Mouse (Mus musculus) lung, embryonic 14.5 days (tissue): ENCODE results near the gene Tead1. TPM values are rescaled to one million over a fixed set of nuclear protein-coding genes. Genes with fewer than 3 reads are reported as not detected.

ENCODE experiments used
- ATAC-seq: fragments of 200-750 bp; cut with Nextera tagmentation; 2 replicates; pipeline ENCODE4 v1.8.0; 2017; ENCODE audit warnings: mild to moderate bottlenecking, moderate TSS enrichment, moderate library complexity; ENCODE audit not compliant: insufficient read depth
- DNase-seq: peaks from one replicate; pipeline ENCODE4 v3.0.0-alpha.2; 2015
- H3K27ac ChIP-seq: fragments of 300-500 bp; sonication (generic); 2 replicates; pipeline ENCODE4 v1.5.1; 2014; ENCODE audit warnings: low read depth, mild to moderate bottlenecking, moderate library complexity
- H3K27me3 ChIP-seq: fragments of 300-500 bp; sonication (generic); 2 replicates; pipeline ENCODE4 v1.6.1; 2014; ENCODE audit warnings: low read length, control low read depth; ENCODE audit not compliant: insufficient read depth
- H3K36me3 ChIP-seq: fragments of 300-500 bp; sonication (generic); 2 replicates; pipeline ENCODE4 v1.6.1; 2014; ENCODE audit warnings: control low read depth; ENCODE audit not compliant: insufficient read depth
- H3K4me1 ChIP-seq: fragments of 300-500 bp; sonication (generic); 2 replicates; pipeline ENCODE4 v1.6.1; 2014; ENCODE audit warnings: antibody characterized with exemption, control low read depth; ENCODE audit not compliant: insufficient read depth
- H3K4me2 ChIP-seq: fragments of 300-500 bp; sonication (generic); 2 replicates; pipeline ENCODE4 v1.6.1; 2014; ENCODE audit warnings: mild to moderate bottlenecking
- H3K4me3 ChIP-seq: fragments of 300-500 bp; sonication (generic); 2 replicates; pipeline ENCODE4 v1.5.1; 2014; ENCODE audit warnings: low read depth, low read length
- H3K9ac ChIP-seq: fragments of 300-500 bp; sonication (generic); 2 replicates; pipeline ENCODE4 v1.6.1; 2014
- H3K9me3 ChIP-seq: fragments of 300-500 bp; sonication (generic); 2 replicates; pipeline ENCODE4 v1.6.1; 2016; ENCODE audit warnings: low read depth, low read length, control low read depth
- CTCF ChIP-seq: IDR thresholded peaks from 2 replicates; pipeline ENCODE4 v1.5.1; 2016; ENCODE audit warnings: antibody characterized with exemption, low read depth
- WGBS: fragments of 180-500 bp; shearing (Covaris S2); extraction: QIAGEN DNeasy Blood & Tissue Kit; methylation state at CpG from one replicate; pipeline ENCODE4 v1.1.7; 2014; 5-methylcytosine and 5-hydroxymethylcytosine counted together
- polyA plus RNA-seq: library from polyadenylated mRNA; unstranded; fragments of >200 nt; fragmentation: Nextera tagmentation; extraction: Ambion mirVana; gene quantifications from 2 replicates; pipeline ENCODE4 v1.2.1, GENCODE M21; 2014

Tead1 gene
- polyA plus RNA-seq, 1 experiment from 2014 or later: 27.6 TPM

DNA sequence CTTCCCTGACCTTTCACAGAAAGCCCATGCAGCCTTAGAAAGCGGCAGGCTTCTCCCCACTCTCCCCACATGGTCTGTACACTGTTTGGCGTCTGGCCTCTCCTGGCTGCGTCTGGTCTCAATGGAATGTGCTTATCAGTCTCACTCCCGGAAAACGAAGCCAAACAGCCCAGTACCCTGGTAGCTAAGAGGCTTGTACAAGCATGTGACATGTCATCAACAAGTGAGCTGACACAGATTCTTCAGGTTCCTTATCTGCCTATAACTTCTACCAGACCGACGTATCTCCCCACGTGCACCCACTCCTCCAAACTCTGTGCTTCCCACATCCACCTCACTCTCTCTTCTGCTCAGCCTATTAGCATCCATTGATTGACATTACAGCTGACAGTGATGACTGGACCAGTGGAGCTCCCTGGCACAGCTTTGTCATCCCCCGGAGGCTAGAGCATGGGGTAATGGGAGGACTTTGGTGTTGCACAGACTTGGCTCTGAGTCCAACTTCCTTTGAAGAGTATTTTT lies 22.9 kb upstream of the Tead1 start:
- 6% methylated on average over 9 of the region's 9 CpGs for WGBS
- ATAC-seq (peak; percentile 94), DNase-seq (peak; percentile 85)
- no peaks in the 10 kb centered on the region for H3K36me3 ChIP-seq
- H3K27ac ChIP-seq: peak overlapping the region; percentile 76; the same call in 1 of the 2 replicates
- H3K4me2 ChIP-seq: peak overlapping the region; percentile 21
- no peak overlapping the region for H3K4me3 ChIP-seq
- H3K9ac ChIP-seq: no peak overlapping the region
- no peaks in the 10 kb centered on the region for H3K9me3 ChIP-seq
- no peaks in the 10 kb centered on the region for H3K27me3 ChIP-seq
- peaks cover 15% of the 10 kb centered on the region; the same call in 1 of the 2 replicates for H3K4me1 ChIP-seq
- TF ChIP-seq CTCF: no peak

GRCm38 (mm10) chr7:112658939-112659338 lies 20.2 kb upstream of the Tead1 start:
- WGBS: 84% methylated on average over 3 of the region's 3 CpGs
- no peaks in the 10 kb centered on the region for H3K9me3 ChIP-seq
- H3K4me3 ChIP-seq: no peak overlapping the region
- H3K27ac ChIP-seq: no peak overlapping the region
- peaks cover 33% of the 10 kb centered on the region for H3K4me1 ChIP-seq
- H3K4me2 ChIP-seq: no peak overlapping the region
- no peak for ATAC-seq
- no peak for DNase-seq
- no peaks in the 10 kb centered on the region for H3K27me3 ChIP-seq
- TF ChIP-seq CTCF: no peak
- no peak overlapping the region for H3K9ac ChIP-seq
- H3K36me3 ChIP-seq: no peaks in the 10 kb centered on the region

- peaks cover 38% of the 10 kb centered on the region for H3K4me1 ChIP-seq
- 39% methylated on average over 5 of the region's 5 CpGs for WGBS
- no peak overlapping the region for H3K4me3 ChIP-seq
- no peak overlapping the region for H3K9ac ChIP-seq
- no peak for DNase-seq
- H3K27ac ChIP-seq: peak overlapping the region; percentile 55; the same call in 1 of the 2 replicates
- ATAC-seq: no peak
- no peaks in the 10 kb centered on the region for H3K36me3 ChIP-seq
- no peak overlapping the region for H3K4me2 ChIP-seq
- no peak for TF ChIP-seq CTCF
- no peaks in the 10 kb centered on the region for H3K27me3 ChIP-seq
- H3K9me3 ChIP-seq: no peaks in the 10 kb centered on the region
These were observed 19.3 kb upstream of the Tead1 start for GRCm38 (mm10) chr7:112659816-112660215.

DNA sequence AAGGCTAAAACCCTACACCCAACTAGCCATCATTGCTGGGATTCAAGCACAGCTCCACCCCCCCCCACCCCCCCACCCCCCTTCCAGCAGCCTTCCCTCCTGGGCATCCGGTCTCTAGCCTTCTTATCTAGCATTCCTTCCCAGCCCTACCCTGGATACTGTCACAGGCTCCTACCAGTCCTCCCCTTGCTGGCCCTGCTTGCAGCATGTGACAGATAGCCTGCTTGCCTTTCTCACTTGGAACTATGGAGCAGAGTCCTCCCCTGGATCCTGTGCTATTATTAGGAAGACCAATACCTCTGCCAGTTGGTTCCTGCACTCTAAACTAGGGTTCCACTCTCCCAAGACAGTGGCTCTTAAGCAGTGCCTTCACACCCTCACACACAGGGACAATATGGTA lies 18.8 kb upstream of the Tead1 start:
- DNase-seq (peak; percentile 57), ATAC-seq (no peak; the same call in 1 of the 2 replicates)
- H3K4me1 ChIP-seq: peaks cover 38% of the 10 kb centered on the region
- 12% methylated on average over 1 of the region's 1 CpGs for whole genome bisulfite sequencing
- H3K36me3 ChIP-seq: no peaks in the 10 kb centered on the region
- TF ChIP-seq CTCF: no peak
- H3K4me2 ChIP-seq: no peak overlapping the region
- H3K9me3 ChIP-seq: no peaks in the 10 kb centered on the region
- H3K4me3 ChIP-seq: no peak overlapping the region
- H3K27me3 ChIP-seq: no peaks in the 10 kb centered on the region
- no peak overlapping the region for H3K9ac ChIP-seq
- H3K27ac ChIP-seq: no peak overlapping the region

DNA sequence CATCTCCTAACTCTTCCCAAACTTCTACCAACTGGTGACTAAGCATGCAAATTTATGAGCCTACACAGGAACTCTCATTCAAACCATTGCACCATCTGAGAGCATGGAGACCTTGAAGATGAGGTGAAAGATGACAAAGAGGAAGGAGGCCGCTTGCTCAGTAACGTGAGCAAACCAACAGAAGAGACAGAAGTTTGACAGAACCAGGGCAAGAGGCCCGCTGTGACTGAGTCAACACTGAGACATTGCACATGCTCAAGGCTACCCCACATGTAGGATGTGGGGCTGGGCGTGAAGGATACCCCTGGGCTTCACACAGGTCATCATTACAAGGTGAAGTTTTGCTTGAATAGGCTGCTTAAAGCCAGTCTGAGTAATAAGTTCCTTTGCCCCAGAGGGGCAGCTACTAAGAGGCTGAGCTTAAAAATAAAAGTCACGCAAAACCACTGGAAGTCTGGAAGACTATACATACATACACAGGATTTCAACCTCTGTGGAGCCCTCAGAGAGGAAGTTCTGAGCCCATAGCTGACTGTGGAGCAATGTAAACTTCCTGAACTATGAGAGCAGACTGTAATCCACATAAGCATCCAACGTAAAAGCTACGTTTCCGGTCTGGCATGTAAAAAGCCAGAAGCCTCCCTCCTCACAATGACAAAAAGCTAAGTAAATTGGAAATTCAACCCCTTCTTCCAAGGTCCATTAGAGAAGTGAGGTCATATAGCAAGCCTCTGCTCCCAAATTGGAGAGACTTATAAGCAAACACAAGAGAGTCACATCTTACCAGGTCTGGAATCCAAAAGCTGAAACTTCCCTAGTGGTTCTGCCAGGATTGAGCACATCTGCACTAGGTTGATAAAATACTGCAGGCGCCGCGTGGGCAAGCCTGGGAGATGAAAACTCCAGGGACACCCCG lies 16.5 kb upstream of the Tead1 start:
- peak overlapping the region; percentile 95 for H3K27ac ChIP-seq
- no peaks in the 10 kb centered on the region for H3K27me3 ChIP-seq
- peaks cover 32% of the 10 kb centered on the region for H3K4me1 ChIP-seq
- H3K36me3 ChIP-seq: no peaks in the 10 kb centered on the region
- peak overlapping the region; percentile 51 for H3K4me2 ChIP-seq
- peak overlapping the region; percentile 10; the same call in 1 of the 2 replicates for H3K4me3 ChIP-seq
- TF ChIP-seq CTCF: no peak
- ATAC-seq (peak; percentile 48), DNase-seq (peak; percentile 68)
- WGBS: 27% methylated on average over 12 of the region's 12 CpGs
- no peaks in the 10 kb centered on the region for H3K9me3 ChIP-seq
- 0 out of 2 replicates have a peak overlapping the region, but pooled peaks have one; percentile 7 for H3K9ac ChIP-seq

- peak overlapping the region; percentile 95 for H3K27ac ChIP-seq
- H3K36me3 ChIP-seq: no peaks in the 10 kb centered on the region
- H3K4me3 ChIP-seq: peak overlapping the region; percentile 10; the same call in 1 of the 2 replicates
- H3K9me3 ChIP-seq: no peaks in the 10 kb centered on the region
- DNase-seq: peak; percentile 91
- H3K9ac ChIP-seq: 0 out of 2 replicates have a peak overlapping the region, but pooled peaks have one; percentile 7
- ATAC-seq: peak; percentile 90
- WGBS: 8% methylated on average over 6 of the region's 6 CpGs
- peaks cover 32% of the 10 kb centered on the region for H3K4me1 ChIP-seq
- TF ChIP-seq CTCF: no peak
- H3K4me2 ChIP-seq: peak overlapping the region; percentile 51
- no peaks in the 10 kb centered on the region for H3K27me3 ChIP-seq
These were observed 15.7 kb upstream of the Tead1 start for GRCm38 (mm10) chr7:112663314-112663966.
